Mouse (Mus musculus) kidney, adult 2 months (tissue): ENCODE measurements at regions not wholly inside any gene's neighbourhood (a gene's known extent, or its start where the extent isn't known, plus 50 kb on each side); places are given as distances from the start of the nearest gene placed in this dataset.

Experiments used
- CTCF ChIP-seq: fragments of 200-500 bp; conservative IDR thresholded peaks from 2 replicates; pipeline ENCODE4 v1.5.1; 2011; ENCODE audit warnings: low read depth, mild to moderate bottlenecking, control low read depth, low read length, moderate library complexity, mixed read lengths; ENCODE audit not compliant: insufficient read depth, insufficient read length
- POLR2A ChIP-seq: fragments of 200-500 bp; IDR thresholded peaks from one replicate; pipeline ENCODE4 v1.6.1; 2011; ENCODE audit warnings: low read depth, low read length, control low read depth

DNA sequence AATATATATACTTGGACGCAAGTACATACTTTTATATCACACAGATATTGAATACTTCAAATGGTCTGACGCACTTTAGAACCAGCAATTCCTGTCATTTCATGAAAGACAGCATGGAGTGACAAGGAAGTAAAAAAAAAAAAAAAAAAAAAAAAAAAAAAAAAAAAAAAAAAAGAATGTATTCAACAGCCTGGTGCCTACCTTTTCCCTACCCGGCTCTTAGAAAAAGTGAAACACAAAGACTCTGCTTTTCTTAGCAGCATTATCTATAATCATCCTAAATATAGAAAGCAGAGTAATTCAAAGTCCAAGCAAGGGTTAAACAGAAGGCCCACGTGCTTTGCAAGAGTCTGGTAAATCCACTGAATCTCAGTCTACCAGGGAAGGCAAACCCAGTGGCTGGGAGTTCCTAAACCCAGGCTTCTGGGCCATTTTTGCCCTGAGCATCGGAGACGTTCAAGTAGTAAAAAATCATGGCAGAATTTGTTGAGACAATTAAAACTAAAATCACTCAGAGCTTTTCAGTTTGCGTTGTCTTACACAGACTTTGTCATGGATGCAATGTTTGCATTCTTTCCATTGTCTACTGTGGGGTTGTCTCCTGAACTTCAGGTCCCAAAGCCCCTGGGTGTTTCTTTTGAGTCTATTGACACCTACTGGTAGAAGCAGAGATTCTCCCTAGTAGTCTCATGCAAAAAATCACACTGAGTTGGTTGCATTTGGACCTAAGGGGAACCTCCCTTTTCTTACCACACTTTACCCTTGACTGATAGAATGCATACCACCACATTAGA, 390.2 kb upstream of the 1700008P02Rik start:
- TF ChIP-seq CTCF (no peak), POLR2A (no peak)
